ENCODE assay signal across 9 mouse cellular contexts in the genomic region with DNA sequence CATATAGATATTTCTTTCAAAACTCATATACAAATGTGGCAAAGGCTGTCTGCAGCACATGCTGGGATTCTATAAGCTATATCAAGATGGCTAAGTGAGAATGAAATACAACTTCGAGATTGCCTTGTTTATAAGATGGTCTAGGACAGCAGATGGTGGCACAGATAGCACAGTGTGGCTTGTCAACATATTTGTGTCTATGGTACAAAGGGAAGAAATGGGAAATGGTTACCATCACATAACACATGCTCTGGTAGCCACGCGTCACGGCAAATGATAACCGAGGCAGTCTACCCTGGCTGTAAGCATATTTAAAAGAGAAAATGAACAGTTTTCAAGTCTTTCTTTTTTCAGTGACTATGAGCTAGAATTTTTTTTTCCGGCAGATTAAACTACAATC. TPM values are rescaled to one million over a fixed set of nuclear protein-coding genes. Genes with fewer than 3 reads are reported as not detected.
"Had no signal": no experiment of that assay in that cellular context is flagged by ENCODE, and none has a peak within 500 bp of the region (broad histone marks: within the 10 kb centered on the region; RNA-seq: fewer than 3 reads in every experiment).

No protein-coding gene starts in this region.

- H3K4me1 ChIP-seq: limb, embryonic 13.5 days; midbrain, embryonic 12.5 days had no signal

- H3K9ac ChIP-seq: limb, embryonic 13.5 days; liver, embryonic 14.5 days; midbrain, embryonic 12.5 days had no signal

- ATAC-seq: midbrain, embryonic 16.5 days had no signal

- H3K4me2 ChIP-seq: limb, embryonic 13.5 days; midbrain, embryonic 12.5 days had no signal

- H3K27ac ChIP-seq: limb, embryonic 13.5 days; liver, embryonic 14.5 days; midbrain, embryonic 12.5 days had no signal

- H3K27me3 ChIP-seq: limb, embryonic 13.5 days; midbrain, embryonic 12.5 days had no signal

- H3K36me3 ChIP-seq: limb, embryonic 13.5 days; midbrain, embryonic 12.5 days had no signal

- DNase-seq: left cerebral cortex, postnatal 4 days; lung, adult 18-20 months; right cerebral cortex, postnatal 14 days; thymus, postnatal 4 days had no signal

- H3K4me3 ChIP-seq: limb, embryonic 13.5 days; midbrain, embryonic 12.5 days had no signal

RNA-seq across cellular contexts. Expression of a gene that starts 32.8 kb away (rescaled TPM):
- total RNA-seq: megakaryocyte-erythroid progenitor cell, adult 5-6 weeks had no signal
